Mouse (Mus musculus) liver, adult 2 months (tissue): ENCODE results near the gene Mageb4.

ENCODE experiments used
- CTCF ChIP-seq: fragments of 200-500 bp; IDR thresholded peaks from 2 replicates; pipeline ENCODE4 v1.5.1; 2011; ENCODE audit warnings: low read depth, low read length, control low read depth
- POLR2A ChIP-seq: fragments of 200-500 bp; IDR thresholded peaks from 2 replicates; pipeline ENCODE4 v1.6.1; 2011; ENCODE audit warnings: low read length, control low read depth; ENCODE audit not compliant: insufficient read depth; ENCODE audit errors: extremely low read depth

- TF ChIP-seq POLR2A (no peak), CTCF (no peak)
These were observed 67.6 kb downstream of the Mageb4 start for GRCm38 (mm10) chrX:86237246-86237645.
